Mouse (Mus musculus) CD8-positive naive resting alpha-beta T cell, adult 57 days (primary cell): ENCODE measurements around the gene Gm3573. TPM values are rescaled to one million over a fixed set of nuclear protein-coding genes. Genes with fewer than 3 reads are reported as not detected.

ENCODE experiments used
- total RNA-seq: library from RNA; stranded (reverse); gene quantifications from one replicate; pipeline ENCODE4 v1.2.4, GENCODE M21; 2023

Gene Gm3573
- total RNA-seq, result not detected

GRCm38 (mm10) chr14:42190691-42191090, at the start of gene Gm3573:
TSS of gene Gm3573 (minus strand) at chr14:42190791.

DNA sequence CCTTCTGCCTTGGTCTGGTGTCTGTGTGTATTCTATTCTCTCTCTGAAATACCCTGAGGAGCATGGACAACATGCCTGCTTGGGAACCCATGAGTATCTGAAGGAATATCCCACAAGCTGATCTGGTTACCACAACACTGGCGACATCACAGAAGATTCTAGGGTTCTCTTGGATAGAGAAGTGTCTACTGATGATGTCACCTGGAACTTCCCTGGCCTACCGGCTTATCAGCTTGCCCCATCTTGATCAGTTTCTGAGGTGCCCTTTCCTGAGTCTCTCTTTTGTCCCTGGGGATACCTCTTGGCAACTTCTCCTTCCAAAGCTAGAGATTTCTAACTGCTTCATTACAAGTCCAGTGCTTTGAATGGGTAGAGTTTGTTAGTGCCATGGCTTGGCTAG, 28.1 kb downstream of the Gm3573 start, which contains the start of gene Gm17027:
Gene Gm17027, minus strand, starts transcription at position 101 of the 400 bp plus-strand sequence.

Other genes with a start within 250 kb of the Gm3573 start
- gene 1700024B05Rik, start 246.8 kb downstream of the Gm3573 start, total RNA-seq, result not detected
- not detected for gene Gm6401, start 222.9 kb downstream of the Gm3573 start, total RNA-seq
- not detected for gene Gm3543, start 207.5 kb downstream of the Gm3573 start, total RNA-seq
- gene Gm7951, start 73.4 kb downstream of the Gm3573 start, total RNA-seq, result not detected
- gene Gm17027, start 28.2 kb downstream of the Gm3573 start, total RNA-seq, result not detected
- gene Gm17026, start 69.3 kb upstream of the Gm3573 start, total RNA-seq, result not detected
- not detected for gene Gm9611, start 106.6 kb upstream of the Gm3573 start, total RNA-seq
- gene Gm7995, start 119.4 kb upstream of the Gm3573 start, total RNA-seq, result not detected
- not detected for gene Gm8005, start 248.9 kb upstream of the Gm3573 start, total RNA-seq